Mouse (Mus musculus) left cerebral cortex, postnatal 25 days (tissue): ENCODE data around the gene Gm11239. TPM values are rescaled to one million over a fixed set of nuclear protein-coding genes. Genes with fewer than 3 reads are reported as not detected.
"Not testable (repeated sequence)": the region's sequence is repeated elsewhere in the genome, so short reads cannot be mapped to it uniquely, and the experiment has no call there.

Source experiments
- DNase-seq, 2 experiments: peaks; one replicate each; pipeline ENCODE4 v3.0.0; 2022; ENCODE audit warnings: low spot score in 2 of 2, mixed read lengths in 1 of 2
- intact Hi-C: fragments of 180-260 bp; cut with DNase I; formaldehyde crosslinking; loops from one replicate; pipeline ENCODE4 v1.15.1; 2025
- total RNA-seq, 2 experiments: library from RNA; stranded (reverse); gene quantifications; 2 replicates each; pipeline ENCODE4 v1.2.3; 2021

The Gm11239 gene
- not detected for total RNA-seq

DNA sequence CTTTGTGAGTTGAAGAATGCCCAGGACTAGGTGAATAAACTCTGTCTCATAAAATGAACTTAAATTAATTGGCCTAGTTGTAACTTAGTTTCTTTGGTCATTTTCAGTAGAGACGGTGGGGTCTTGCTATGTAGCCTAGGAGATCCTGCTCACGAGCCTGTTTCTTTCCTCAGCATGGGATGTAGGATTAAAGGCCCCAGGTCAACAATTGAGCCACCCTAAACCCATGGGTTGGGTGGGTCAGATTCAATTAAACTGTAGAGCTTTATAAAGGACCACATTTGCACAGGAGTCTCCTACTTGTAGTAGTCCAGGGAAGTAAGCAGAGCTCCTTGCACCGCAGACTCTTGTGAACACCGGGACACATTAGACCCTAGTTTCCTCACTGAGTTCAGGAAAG is at the start of gene Gm11239:
Gene Gm11239, plus strand, starts transcription at position 301 of the 400 bp plus-strand sequence.
- intact Hi-C loops, DNase-seq: not testable (repeated sequence)

DNA sequence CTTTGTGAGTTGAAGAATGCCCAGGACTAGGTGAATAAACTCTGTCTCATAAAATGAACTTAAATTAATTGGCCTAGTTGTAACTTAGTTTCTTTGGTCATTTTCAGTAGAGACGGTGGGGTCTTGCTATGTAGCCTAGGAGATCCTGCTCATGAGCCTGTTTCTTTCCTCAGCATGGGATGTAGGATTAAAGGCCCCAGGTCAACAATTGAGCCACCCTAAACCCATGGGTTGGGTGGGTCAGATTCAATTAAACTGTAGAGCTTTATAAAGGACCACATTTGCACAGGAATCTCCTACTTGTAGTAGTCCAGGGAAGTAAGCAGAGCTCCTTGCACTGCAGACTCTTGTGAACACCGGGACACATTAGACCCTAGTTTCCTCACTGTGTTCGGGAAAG is 45.5 kb upstream of the Gm11239 start, which contains the start of gene Gm11237:
Gene Gm11237, plus strand, starts transcription at position 301 of the 400 bp plus-strand sequence.
- intact Hi-C loops: not testable (repeated sequence)

DNA sequence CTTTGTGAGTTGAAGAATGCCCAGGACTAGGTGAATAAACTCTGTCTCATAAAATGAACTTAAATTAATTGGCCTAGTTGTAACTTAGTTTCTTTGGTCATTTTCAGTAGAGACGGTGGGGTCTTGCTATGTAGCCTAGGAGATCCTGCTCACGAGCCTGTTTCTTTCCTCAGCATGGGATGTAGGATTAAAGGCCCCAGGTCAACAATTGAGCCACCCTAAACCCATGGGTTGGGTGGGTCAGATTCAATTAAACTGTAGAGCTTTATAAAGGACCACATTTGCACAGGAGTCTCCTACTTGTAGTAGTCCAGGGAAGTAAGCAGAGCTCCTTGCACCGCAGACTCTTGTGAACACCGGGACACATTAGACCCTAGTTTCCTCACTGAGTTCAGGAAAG is 30.3 kb upstream of the Gm11239 start, which contains the start of gene Gm11236:
Gene Gm11236, plus strand, starts transcription at position 301 of the 400 bp plus-strand sequence.
- DNase-seq, intact Hi-C loops: not testable (repeated sequence)

More for the DNA sequence above, 45.5 kb upstream of the Gm11239 start, which contains the start of gene Gm11237:
- DNase-seq: not testable (repeated sequence)

DNA sequence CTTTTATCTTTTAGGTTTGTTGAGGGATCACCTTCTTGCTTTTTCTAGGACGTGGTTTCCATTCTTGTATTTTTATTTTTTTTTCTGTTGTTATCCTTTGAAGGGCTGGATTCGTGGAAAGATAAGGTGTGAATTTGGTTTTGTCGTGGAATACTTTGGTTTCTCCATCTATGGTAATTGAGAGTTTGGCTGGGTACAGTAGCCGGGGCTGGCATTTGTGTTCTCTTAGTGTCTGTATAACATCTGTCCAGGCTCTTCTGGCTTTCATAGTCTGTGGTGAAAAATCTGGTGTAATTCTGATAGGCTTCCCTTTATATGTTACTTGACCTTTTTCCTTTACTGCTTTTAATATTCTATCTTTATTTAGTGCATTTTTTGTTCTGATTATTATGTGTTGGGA is 6.3 kb upstream of the Gm11239 start:
- DNase-seq, intact Hi-C loops: not testable (repeated sequence)

DNA sequence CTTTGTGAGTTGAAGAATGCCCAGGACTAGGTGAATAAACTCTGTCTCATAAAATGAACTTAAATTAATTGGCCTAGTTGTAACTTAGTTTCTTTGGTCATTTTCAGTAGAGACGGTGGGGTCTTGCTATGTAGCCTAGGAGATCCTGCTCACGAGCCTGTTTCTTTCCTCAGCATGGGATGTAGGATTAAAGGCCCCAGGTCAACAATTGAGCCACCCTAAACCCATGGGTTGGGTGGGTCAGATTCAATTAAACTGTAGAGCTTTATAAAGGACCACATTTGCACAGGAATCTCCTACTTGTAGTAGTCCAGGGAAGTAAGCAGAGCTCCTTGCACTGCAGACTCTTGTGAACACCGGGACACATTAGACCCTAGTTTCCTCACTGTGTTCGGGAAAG is 15.1 kb downstream of the Gm11239 start, which contains the start of gene Gm428:
Gene Gm428, plus strand, starts transcription at position 301 of the 400 bp plus-strand sequence.
- intact Hi-C loops, DNase-seq: not testable (repeated sequence)

DNA sequence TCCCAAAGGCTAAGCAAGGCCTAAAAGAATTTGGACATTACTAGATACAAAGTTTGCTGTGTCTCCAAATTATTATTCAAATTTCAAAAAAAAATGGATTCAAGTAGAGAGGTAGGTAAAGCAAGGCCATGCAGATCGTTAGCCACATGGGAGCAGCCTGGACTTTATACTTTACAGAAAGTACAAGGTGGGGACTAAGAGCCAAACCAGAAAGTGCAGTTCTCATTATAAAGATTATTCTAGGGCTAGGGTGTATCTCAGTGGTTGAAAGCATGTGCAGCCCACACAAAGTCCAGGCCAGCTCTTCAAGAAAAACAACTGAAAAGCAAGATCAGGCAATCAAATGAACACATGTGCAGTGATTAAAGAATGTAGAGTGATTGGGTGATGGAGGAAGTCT is 50.6 kb downstream of the Gm11239 start:
- no peak for DNase-seq
- intact Hi-C loops: no loop called here

DNA sequence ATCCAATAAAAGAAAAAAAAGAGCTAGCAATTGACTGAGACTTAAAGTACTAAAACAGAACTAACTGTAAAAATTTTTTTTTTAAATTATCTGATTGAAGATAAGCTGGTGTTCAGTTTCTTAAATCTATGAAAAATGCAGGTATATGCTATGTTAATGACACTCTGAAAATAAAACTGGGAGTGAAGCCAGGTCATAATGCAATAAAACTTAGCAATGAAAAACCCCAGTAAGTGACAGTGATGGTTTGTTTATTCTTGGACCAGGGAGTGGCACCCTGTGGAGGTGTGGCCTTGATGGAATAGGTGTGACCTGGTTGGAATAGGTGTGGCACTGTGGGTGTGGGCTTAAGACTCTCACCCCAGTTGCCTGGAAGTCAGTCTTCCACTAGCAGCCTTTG is 51.7 kb downstream of the Gm11239 start:
- intact Hi-C loops: no loop called here
- no peak for DNase-seq

Other genes starting within 250 kb of the Gm11239 start
- gene Gm11238, start 60.5 kb upstream of the Gm11239 start, total RNA-seq: not detected
- not detected for gene Gm11237, start 45.4 kb upstream of the Gm11239 start, total RNA-seq
- not detected for gene Gm11236, start 30.2 kb upstream of the Gm11239 start, total RNA-seq
- not detected for gene Gm428, start 15.2 kb downstream of the Gm11239 start, total RNA-seq
- under 1 TPM in 1 of 2 experiments, not detected in 1; 0.11 TPM for gene Rasef, start 122.6 kb downstream of the Gm11239 start, total RNA-seq
- not detected for gene Gm11758, start 207.9 kb downstream of the Gm11239 start, total RNA-seq
- not detected for gene Gm11757, start 222.8 kb downstream of the Gm11239 start, total RNA-seq
- gene Gm13871, start 237.6 kb downstream of the Gm11239 start, total RNA-seq: not detected